Mouse (Mus musculus) kidney, adult 18-20 months (tissue): Measurements from ENCODE around the gene Micu1.
A peak's percentile ranks its signal among the peaks of the same experiment; 100 is the strongest.

Experiments used
- DNase-seq: peaks from one replicate; pipeline ENCODE4 v3.0.0; 2021

Gene Micu1

GRCm38 (mm10) chr10:59889339-59889738 lies 187.1 kb downstream of the Micu1 start:
- no peak for DNase-seq

- no peak for DNase-seq
Observed at GRCm38 (mm10) chr10:59889953-59890751, 187.9 kb downstream of the Micu1 start.

GRCm38 (mm10) chr10:59892977-59893376 lies 190.7 kb downstream of the Micu1 start:
- DNase-seq = peak; percentile 71

- peak; percentile 89 for DNase-seq
Observed at GRCm38 (mm10) chr10:59894251-59895160, 192.2 kb downstream of the Micu1 start.

GRCm38 (mm10) chr10:59895460-59896186 lies 193.3 kb downstream of the Micu1 start:
- DNase-seq = no peak

- no peak for DNase-seq
Observed at GRCm38 (mm10) chr10:59896211-59896610, 193.9 kb downstream of the Micu1 start.

- DNase-seq = no peak
Observed at GRCm38 (mm10) chr10:59896911-59897331, 194.6 kb downstream of the Micu1 start.

GRCm38 (mm10) chr10:59897511-59897910 lies 195.2 kb downstream of the Micu1 start:
- no peak for DNase-seq

- no peak for DNase-seq
Observed at GRCm38 (mm10) chr10:59898180-59898778, 196.0 kb downstream of the Micu1 start.

- DNase-seq = no peak
Observed at GRCm38 (mm10) chr10:59898935-59899334, 196.7 kb downstream of the Micu1 start.

- DNase-seq = peak; percentile 87
Observed at GRCm38 (mm10) chr10:59899341-59900173, 197.3 kb downstream of the Micu1 start.

- no peak for DNase-seq
Observed at GRCm38 (mm10) chr10:59900174-59900435, 197.8 kb downstream of the Micu1 start.

- DNase-seq = no peak
Observed at GRCm38 (mm10) chr10:59900939-59901338, 198.7 kb downstream of the Micu1 start.

- no peak for DNase-seq
Observed at GRCm38 (mm10) chr10:59901463-59901862, 199.2 kb downstream of the Micu1 start.

- no peak for DNase-seq
Observed at GRCm38 (mm10) chr10:59901986-59902605, 199.8 kb downstream of the Micu1 start.

- no peak for DNase-seq
Observed at GRCm38 (mm10) chr10:59902606-59902990, 200.3 kb downstream of the Micu1 start.

GRCm38 (mm10) chr10:59903170-59903569 lies 200.9 kb downstream of the Micu1 start:
- no peak for DNase-seq

- no peak for DNase-seq
Observed at GRCm38 (mm10) chr10:59907080-59907609, 204.9 kb downstream of the Micu1 start.

GRCm38 (mm10) chr10:59907695-59908299 lies 205.5 kb downstream of the Micu1 start:
- no peak for DNase-seq

- no peak for DNase-seq
Observed at GRCm38 (mm10) chr10:59908776-59909315, 206.6 kb downstream of the Micu1 start.
